Mouse (Mus musculus) cerebellum, adult 2 months (tissue): ENCODE measurements around the gene Plekha6. TPM values are rescaled to one million over a fixed set of nuclear protein-coding genes. Genes with fewer than 3 reads are reported as not detected.

ENCODE experiments used
- DNase-seq, 2 experiments: peaks; one replicate each; pipeline ENCODE4 v3.0.0; 2021
- H3K27ac ChIP-seq: fragments of 200-500 bp; 2 replicates; pipeline ENCODE4 v1.5.1; 2012; ENCODE audit warnings: low read length, control low read depth, inconsistent platforms; ENCODE audit not compliant: insufficient read depth
- H3K27me3 ChIP-seq: fragments of 200-500 bp; 2 replicates; pipeline ENCODE4 v1.6.1; 2012; ENCODE audit warnings: inconsistent platforms, mild to moderate bottlenecking, low read length, moderate library complexity; ENCODE audit not compliant: control insufficient read depth, insufficient read depth
- H3K4me1 ChIP-seq: fragments of 200-500 bp; 2 replicates; pipeline ENCODE4 v1.6.1; 2011; ENCODE audit warnings: low read length; ENCODE audit not compliant: control insufficient read depth, insufficient read depth
- H3K4me3 ChIP-seq: fragments of 200-500 bp; replicated peaks from 2 replicates; pipeline ENCODE3; 2011; ENCODE audit warnings: mild to moderate bottlenecking, low read depth, low read length, control low read depth; ENCODE audit not compliant: insufficient read depth
- CTCF ChIP-seq: fragments of 200-500 bp; IDR thresholded peaks from 2 replicates; pipeline ENCODE4 v1.5.1; 2011; ENCODE audit warnings: low read depth, mild to moderate bottlenecking, control low read depth, low read length, moderate library complexity, borderline replicate concordance; ENCODE audit not compliant: insufficient read depth
- POLR2A ChIP-seq: fragments of 200-500 bp; IDR thresholded peaks from 2 replicates; pipeline ENCODE4 v1.6.1; 2011; ENCODE audit warnings: low read length, control low read depth, borderline replicate concordance; ENCODE audit not compliant: insufficient read depth
- WGBS: fragments of 180-500 bp; shearing (Covaris S2); methylation state at CpG from one replicate; pipeline ENCODE4 v1.1.7; 2018; 5-methylcytosine and 5-hydroxymethylcytosine counted together
- polyA plus RNA-seq: library from polyadenylated mRNA; depleted of rRNA; stranded (reverse); fragments of >200 nt; gene quantifications from 2 replicates; pipeline ENCODE4 v1.2.3, GENCODE M21; 2012

Gene Plekha6
- polyA plus RNA-seq, 1 experiment, result 77.2 TPM

GRCm38 (mm10) chr1:133132388-133133326 is 31.4 kb upstream of the Plekha6 start:
- H3K4me3 ChIP-seq, result peak overlapping the region; percentile 81
- H3K4me1 ChIP-seq, result no peaks in the 10 kb centered on the region; the same call in 1 of the 2 replicates
- 1% methylated on average over 26 of the region's 26 CpGs for WGBS

GRCm38 (mm10) chr1:133133425-133133824 is 30.6 kb upstream of the Plekha6 start:
- H3K4me3 ChIP-seq, result peak overlapping the region; percentile 81
- DNase-seq, result no peak
- no peaks in the 10 kb centered on the region; the same call in 1 of the 2 replicates for H3K4me1 ChIP-seq
- no peaks in the 10 kb centered on the region for H3K27me3 ChIP-seq
- no peak for TF ChIP-seq POLR2A
- no peak for TF ChIP-seq CTCF
- 6% methylated on average over 2 of the region's 2 CpGs for WGBS
- H3K27ac ChIP-seq, result no peak overlapping the region

More at GRCm38 (mm10) chr1:133132388-133133326, 31.4 kb upstream of the Plekha6 start:
- TF ChIP-seq CTCF, result no peak
- TF ChIP-seq POLR2A, result no peak
- H3K27ac ChIP-seq, result 0 out of 2 replicates have a peak overlapping the region, but pooled peaks have one; percentile 13
- no peak for DNase-seq
- no peaks in the 10 kb centered on the region for H3K27me3 ChIP-seq

GRCm38 (mm10) chr1:133134071-133134470 is 29.9 kb upstream of the Plekha6 start:
- DNase-seq, result no peak
- no peak overlapping the region for H3K27ac ChIP-seq
- TF ChIP-seq POLR2A, result no peak
- H3K27me3 ChIP-seq, result no peaks in the 10 kb centered on the region
- H3K4me1 ChIP-seq, result no peaks in the 10 kb centered on the region; the same call in 1 of the 2 replicates
- 0% methylated on average over 4 of the region's 4 CpGs for WGBS
- peak overlapping the region; percentile 81 for H3K4me3 ChIP-seq

GRCm38 (mm10) chr1:133134881-133135280 is 29.1 kb upstream of the Plekha6 start:
- no peaks in the 10 kb centered on the region; the same call in 1 of the 2 replicates for H3K4me1 ChIP-seq
- H3K4me3 ChIP-seq, result peak overlapping the region; percentile 81
- DNase-seq, result no peak
- H3K27me3 ChIP-seq, result no peaks in the 10 kb centered on the region
- TF ChIP-seq POLR2A (no peak), CTCF (no peak)
- 2% methylated on average over 4 of the region's 4 CpGs for WGBS
- no peak overlapping the region for H3K27ac ChIP-seq

GRCm38 (mm10) chr1:133135808-133136207 is 28.2 kb upstream of the Plekha6 start:
- Histone ChIP-seq H3K27ac (no peak overlapping the region), H3K27me3 (no peaks in the 10 kb centered on the region), H3K4me3 (peak overlapping the region; percentile 35), H3K4me1 (no peaks in the 10 kb centered on the region; the same call in 1 of the 2 replicates)
- 22% methylated on average over 5 of the region's 5 CpGs for WGBS
- no peak for DNase-seq
- TF ChIP-seq POLR2A (no peak), CTCF (no peak)

GRCm38 (mm10) chr1:133138401-133138800 is 25.6 kb upstream of the Plekha6 start:
- H3K27me3 ChIP-seq, result no peaks in the 10 kb centered on the region
- no peak overlapping the region for H3K27ac ChIP-seq
- no peak for TF ChIP-seq POLR2A
- no peak for TF ChIP-seq CTCF
- H3K4me1 ChIP-seq, result no peaks in the 10 kb centered on the region; the same call in 1 of the 2 replicates
- no peak overlapping the region for H3K4me3 ChIP-seq
- DNase-seq, result no peak
- 98% methylated on average over 1 of the region's 1 CpGs for WGBS

- H3K4me1 ChIP-seq, result no peaks in the 10 kb centered on the region
- H3K4me3 ChIP-seq, result no peak overlapping the region
- WGBS, result 62% methylated on average over 22 of the region's 22 CpGs
- H3K27me3 ChIP-seq, result no peaks in the 10 kb centered on the region
- DNase-seq, result peak; percentile 55 to 58
- no peak overlapping the region for H3K27ac ChIP-seq
- TF ChIP-seq POLR2A (no peak), CTCF (peak; percentile 92)
These were observed 17.7 kb upstream of the Plekha6 start for GRCm38 (mm10) chr1:133146014-133147009.
